Mouse (Mus musculus) embryonic facial prominence, embryonic 12.5 days (tissue): Measurements from ENCODE around the gene Mocs2. TPM values are rescaled to one million over a fixed set of nuclear protein-coding genes. Genes with fewer than 3 reads are reported as not detected.

Experiments used
- ATAC-seq: fragments of 200-750 bp; cut with Nextera tagmentation; 2 replicates; pipeline ENCODE4 v1.8.0; 2017; ENCODE audit not compliant: insufficient number of reproducible peaks, insufficient read depth, low FRiP score, low TSS enrichment
- H3K27ac ChIP-seq: fragments of 300-500 bp; sonication (generic); 2 replicates; pipeline ENCODE4 v1.5.1; 2016; ENCODE audit warnings: mild to moderate bottlenecking
- H3K27me3 ChIP-seq: fragments of 300-500 bp; sonication (generic); 2 replicates; pipeline ENCODE4 v1.6.1; 2016; ENCODE audit warnings: mild to moderate bottlenecking, moderate library complexity
- H3K36me3 ChIP-seq: fragments of 300-500 bp; sonication (generic); 2 replicates; pipeline ENCODE4 v1.6.1; 2016; ENCODE audit warnings: mild to moderate bottlenecking
- H3K4me1 ChIP-seq: fragments of 300-500 bp; sonication (generic); 2 replicates; pipeline ENCODE4 v1.6.1; 2016
- H3K4me2 ChIP-seq: fragments of 300-500 bp; sonication (generic); replicated peaks from 2 replicates; pipeline ENCODE4 v1.6.1; 2016; ENCODE audit warnings: mild to moderate bottlenecking, moderate library complexity
- H3K4me3 ChIP-seq: fragments of 300-500 bp; sonication (generic); 2 replicates; pipeline ENCODE4 v1.5.1; 2016; ENCODE audit warnings: mild to moderate bottlenecking
- H3K9ac ChIP-seq: fragments of 300-500 bp; sonication (generic); 2 replicates; pipeline ENCODE4 v1.6.1; 2016; ENCODE audit warnings: mild to moderate bottlenecking, moderate library complexity
- H3K9me3 ChIP-seq: fragments of 300-500 bp; sonication (generic); 2 replicates; pipeline ENCODE4 v1.6.1; 2016; ENCODE audit warnings: mild to moderate bottlenecking, moderate library complexity
- WGBS: fragments of 180-500 bp; shearing (Covaris S2); methylation state at CpG from one replicate; pipeline ENCODE4 v1.1.7; 2016; 5-methylcytosine and 5-hydroxymethylcytosine counted together
- polyA plus RNA-seq: library from polyadenylated mRNA; unstranded; fragments of >200 nt; fragmentation: Nextera tagmentation; extraction: Ambion mirVana; gene quantifications from 2 replicates; pipeline ENCODE4 v1.2.1, GENCODE M21; 2016

The Mocs2 gene
- polyA plus RNA-seq, result 89.5 and 90.5 TPM in 2 replicates

GRCm38 (mm10) chr13:114817751-114818360 is at the start of gene Mocs2:
Mocs2 (plus strand) TSS chr13:114818236.
- H3K4me1 ChIP-seq, result no peaks in the 10 kb centered on the region
- ATAC-seq, result peak; percentile 96
- no peak within 1 kb of the TSS for H3K27ac ChIP-seq
- no peaks in the 10 kb centered on the region for H3K9me3 ChIP-seq
- 2% methylated on average over 39 of the region's 39 CpGs for WGBS
- H3K27me3 ChIP-seq, result no peaks in the 10 kb centered on the region
- peaks cover 3% of the 10 kb centered on the region; the same call in 1 of the 2 replicates for H3K36me3 ChIP-seq
- H3K4me3 ChIP-seq, result peak within 1 kb of the TSS; percentile 64
- H3K4me2 ChIP-seq, result peak within 1 kb of the TSS; percentile 64
- H3K9ac ChIP-seq, result peak within 1 kb of the TSS; percentile 64

- Histone ChIP-seq H3K9me3 (no peaks in the 10 kb centered on the region), H3K27ac (no peak overlapping the region), H3K4me1 (no peaks in the 10 kb centered on the region), H3K4me3 (no peak overlapping the region), H3K27me3 (no peaks in the 10 kb centered on the region), H3K4me2 (no peak overlapping the region), H3K9ac (no peak overlapping the region), H3K36me3 (no peaks in the 10 kb centered on the region)
- 85% methylated on average over 1 of the region's 1 CpGs for WGBS
- ATAC-seq, result no peak
These were observed 26.5 kb upstream of the Mocs2 start for GRCm38 (mm10) chr13:114791511-114791910.

GRCm38 (mm10) chr13:114793250-114794030 is 24.6 kb upstream of the Mocs2 start:
- H3K9ac ChIP-seq, result no peak overlapping the region
- no peaks in the 10 kb centered on the region for H3K36me3 ChIP-seq
- no peaks in the 10 kb centered on the region for H3K27me3 ChIP-seq
- WGBS, result 48% methylated on average over 6 of the region's 6 CpGs
- no peaks in the 10 kb centered on the region for H3K4me1 ChIP-seq
- no peak overlapping the region for H3K4me3 ChIP-seq
- no peak overlapping the region for H3K4me2 ChIP-seq
- no peak overlapping the region for H3K27ac ChIP-seq
- ATAC-seq, result no peak
- no peaks in the 10 kb centered on the region for H3K9me3 ChIP-seq

- Histone ChIP-seq H3K27me3 (no peaks in the 10 kb centered on the region), H3K4me1 (no peaks in the 10 kb centered on the region), H3K4me3 (no peak overlapping the region), H3K27ac (no peak overlapping the region), H3K36me3 (no peaks in the 10 kb centered on the region), H3K9me3 (no peaks in the 10 kb centered on the region), H3K9ac (no peak overlapping the region), H3K4me2 (no peak overlapping the region)
- no peak for ATAC-seq
- WGBS, result 88% methylated on average over 3 of the region's 3 CpGs
These were observed 16.2 kb upstream of the Mocs2 start for GRCm38 (mm10) chr13:114801857-114802256.

GRCm38 (mm10) chr13:114802971-114803370 is 15.1 kb upstream of the Mocs2 start:
- H3K9ac ChIP-seq, result no peak overlapping the region
- no peak for ATAC-seq
- no peaks in the 10 kb centered on the region for H3K27me3 ChIP-seq
- no peak overlapping the region for H3K27ac ChIP-seq
- no peaks in the 10 kb centered on the region for H3K36me3 ChIP-seq
- no peak overlapping the region for H3K4me2 ChIP-seq
- no peaks in the 10 kb centered on the region for H3K4me1 ChIP-seq
- H3K9me3 ChIP-seq, result no peaks in the 10 kb centered on the region
- 95% methylated on average over 2 of the region's 2 CpGs for WGBS
- no peak overlapping the region for H3K4me3 ChIP-seq

- H3K27me3 ChIP-seq, result no peaks in the 10 kb centered on the region
- H3K4me2 ChIP-seq, result no peak overlapping the region
- no peaks in the 10 kb centered on the region for H3K36me3 ChIP-seq
- no peak overlapping the region for H3K9ac ChIP-seq
- H3K27ac ChIP-seq, result no peak overlapping the region
- H3K4me3 ChIP-seq, result no peak overlapping the region
- H3K4me1 ChIP-seq, result no peaks in the 10 kb centered on the region
- no peaks in the 10 kb centered on the region for H3K9me3 ChIP-seq
- 85% methylated on average over 5 of the region's 5 CpGs for WGBS
- ATAC-seq, result no peak
These were observed 8.3 kb upstream of the Mocs2 start for GRCm38 (mm10) chr13:114809624-114810210.

GRCm38 (mm10) chr13:114818513-114818912 is 477 bp downstream of the Mocs2 start:
- no peaks in the 10 kb centered on the region for H3K27me3 ChIP-seq

GRCm38 (mm10) chr13:114822871-114823270 is 4.8 kb downstream of the Mocs2 start:
- H3K27ac ChIP-seq, result no peak overlapping the region
- no peaks in the 10 kb centered on the region for H3K27me3 ChIP-seq
- no peak overlapping the region for H3K9ac ChIP-seq
- H3K4me3 ChIP-seq, result no peak overlapping the region
- 98% methylated on average over 2 of the region's 2 CpGs for WGBS
- no peak overlapping the region for H3K4me2 ChIP-seq
- H3K9me3 ChIP-seq, result no peaks in the 10 kb centered on the region
- no peaks in the 10 kb centered on the region for H3K4me1 ChIP-seq
- peaks cover 19% of the 10 kb centered on the region for H3K36me3 ChIP-seq
- no peak for ATAC-seq

More at GRCm38 (mm10) chr13:114818513-114818912, 477 bp downstream of the Mocs2 start:
- WGBS, result 21% methylated on average over 9 of the region's 9 CpGs
- Histone ChIP-seq H3K4me1 (no peaks in the 10 kb centered on the region), H3K27ac (no peak overlapping the region), H3K4me2 (peak overlapping the region; percentile 64), H3K9ac (peak overlapping the region; percentile 64), H3K4me3 (peak overlapping the region; percentile 64), H3K36me3 (peaks cover 3% of the 10 kb centered on the region; the same call in 1 of the 2 replicates), H3K9me3 (no peaks in the 10 kb centered on the region)
- no peak for ATAC-seq

GRCm38 (mm10) chr13:114825377-114825855 is 7.4 kb downstream of the Mocs2 start:
- WGBS, result 92% methylated on average over 6 of the region's 6 CpGs
- Histone ChIP-seq H3K4me1 (no peaks in the 10 kb centered on the region), H3K27ac (no peak overlapping the region), H3K4me2 (no peak overlapping the region), H3K36me3 (peaks cover 26% of the 10 kb centered on the region), H3K9ac (no peak overlapping the region), H3K27me3 (no peaks in the 10 kb centered on the region), H3K9me3 (no peaks in the 10 kb centered on the region), H3K4me3 (no peak overlapping the region)
- ATAC-seq, result no peak

- peaks cover 18% of the 10 kb centered on the region for H3K36me3 ChIP-seq
- H3K27me3 ChIP-seq, result no peaks in the 10 kb centered on the region
- H3K4me1 ChIP-seq, result no peaks in the 10 kb centered on the region
- no peaks in the 10 kb centered on the region for H3K9me3 ChIP-seq
- H3K27ac ChIP-seq, result no peak overlapping the region
- H3K4me2 ChIP-seq, result no peak overlapping the region
- WGBS, result 82% methylated on average over 4 of the region's 4 CpGs
- H3K4me3 ChIP-seq, result no peak overlapping the region
- ATAC-seq, result no peak
- no peak overlapping the region for H3K9ac ChIP-seq
These were observed 13.4 kb downstream of the Mocs2 start for GRCm38 (mm10) chr13:114831367-114831833.

GRCm38 (mm10) chr13:114832761-114833160 is 14.7 kb downstream of the Mocs2 start:
- WGBS, result 65% methylated on average over 5 of the region's 5 CpGs

More at GRCm38 (mm10) chr13:114832761-114833160, 14.7 kb downstream of the Mocs2 start:
- H3K27me3 ChIP-seq, result no peaks in the 10 kb centered on the region
- peaks cover 13% of the 10 kb centered on the region for H3K36me3 ChIP-seq
- H3K27ac ChIP-seq, result no peak overlapping the region
- no peak overlapping the region for H3K9ac ChIP-seq
- H3K4me2 ChIP-seq, result no peak overlapping the region
- no peaks in the 10 kb centered on the region; the same call in 1 of the 2 replicates for H3K4me1 ChIP-seq
- H3K4me3 ChIP-seq, result no peak overlapping the region
- no peak for ATAC-seq
- no peaks in the 10 kb centered on the region for H3K9me3 ChIP-seq
